Mouse (Mus musculus): ENCODE results near the gene Hyal3. TPM values are rescaled to one million over a fixed set of nuclear protein-coding genes. Genes with fewer than 3 reads are reported as not detected.

The Hyal3 gene
- polyA plus RNA-seq (2015; fragmentation: Nextera tagmentation; extraction: Ambion mirVana) = 1.9 and 2.0 TPM in 2 replicates

- WGBS = under 1% methylated on average over 32 of the region's 32 CpGs
- Histone ChIP-seq H3K27ac (replicated peaks) (peak within 1 kb of the TSS; percentile 88), H3K36me3 (peaks cover 16% of the 10 kb centered on the region), H3K4me2 (peak within 1 kb of the TSS; percentile 97), H3K9me3 (no peaks in the 10 kb centered on the region), H3K27me3 (no peaks in the 10 kb centered on the region), H3K4me3 (peak within 1 kb of the TSS; percentile 63), H3K9ac (peak within 1 kb of the TSS; percentile 85), H3K4me1 (replicated peaks) (peaks cover 50% of the 10 kb centered on the region)
- peak; percentile 73 for ATAC-seq (ENCODE audit: low read depth)
These were observed at the start of gene Hyal3 for GRCm38 (mm10) chr9:107580501-107581317. Hyal3 (plus strand) TSS chr9:107580818.

DNA sequence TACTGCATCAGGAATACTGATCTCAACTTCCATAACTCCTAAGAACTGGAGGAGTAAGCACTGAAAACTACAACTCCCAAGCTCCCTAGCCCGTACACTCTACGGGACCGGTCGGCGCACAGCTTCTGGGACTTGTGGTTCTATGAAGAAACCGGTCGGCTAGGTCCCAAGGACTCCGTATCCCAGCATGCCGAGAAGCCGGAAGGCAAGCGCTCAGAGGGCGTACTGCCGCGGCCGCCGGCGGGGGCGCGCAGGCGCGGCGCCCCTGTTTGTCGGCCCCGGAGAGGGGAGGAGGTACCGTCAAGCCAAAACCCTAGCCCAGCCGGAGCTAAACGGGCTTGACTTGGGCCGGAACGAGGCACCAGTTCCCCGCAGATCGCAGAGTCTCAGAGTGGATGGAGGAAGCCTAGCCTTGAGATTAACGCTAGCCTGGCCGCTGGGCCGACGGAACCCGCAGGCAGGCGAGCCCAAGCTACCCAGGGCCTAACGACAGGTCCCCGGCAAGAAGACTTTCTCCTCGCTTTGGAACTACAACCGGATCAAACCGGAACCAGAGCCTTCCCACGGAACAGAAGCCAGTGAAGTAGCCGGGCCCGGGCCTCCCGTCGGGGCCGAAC lies 46.7 kb upstream of the Hyal3 start, which contains the start of gene Tmem115:
Gene Tmem115, plus strand, starts transcription at position 155 of the 617 bp plus-strand sequence.
- under 1% methylated on average over 47 of the region's 48 CpGs for WGBS
- H3K4me2 ChIP-seq = peak within 1 kb of the TSS; percentile 100
- H3K27ac ChIP-seq (replicated peaks) = peak within 1 kb of the TSS; percentile 77
- H3K4me3 ChIP-seq = peak within 1 kb of the TSS; percentile 86
- H3K9me3 ChIP-seq = no peaks in the 10 kb centered on the region
- H3K4me1 ChIP-seq (replicated peaks) = peaks cover 35% of the 10 kb centered on the region
- peak within 1 kb of the TSS; percentile 91 for H3K9ac ChIP-seq
- H3K36me3 ChIP-seq = peaks cover 22% of the 10 kb centered on the region
- ATAC-seq (ENCODE audit: low read depth) = peak; percentile 98
- no peaks in the 10 kb centered on the region; the same call in 1 of the 2 replicates for H3K27me3 ChIP-seq

GRCm38 (mm10) chr9:107534408-107535202 lies 46.0 kb upstream of the Hyal3 start:
- Histone ChIP-seq H3K9ac (peak overlapping the region; percentile 91), H3K4me2 (peak overlapping the region; percentile 100), H3K36me3 (peaks cover 29% of the 10 kb centered on the region), H3K4me3 (peak overlapping the region; percentile 86), H3K9me3 (no peaks in the 10 kb centered on the region), H3K27me3 (no peaks in the 10 kb centered on the region; the same call in 1 of the 2 replicates), H3K27ac (replicated peaks) (peak overlapping the region; percentile 77), H3K4me1 (replicated peaks) (peaks cover 35% of the 10 kb centered on the region)
- ATAC-seq (ENCODE audit: low read depth) = peak; percentile 17; the same call in 1 of the 2 replicates
- under 1% methylated on average over 40 of the region's 40 CpGs for WGBS

DNA sequence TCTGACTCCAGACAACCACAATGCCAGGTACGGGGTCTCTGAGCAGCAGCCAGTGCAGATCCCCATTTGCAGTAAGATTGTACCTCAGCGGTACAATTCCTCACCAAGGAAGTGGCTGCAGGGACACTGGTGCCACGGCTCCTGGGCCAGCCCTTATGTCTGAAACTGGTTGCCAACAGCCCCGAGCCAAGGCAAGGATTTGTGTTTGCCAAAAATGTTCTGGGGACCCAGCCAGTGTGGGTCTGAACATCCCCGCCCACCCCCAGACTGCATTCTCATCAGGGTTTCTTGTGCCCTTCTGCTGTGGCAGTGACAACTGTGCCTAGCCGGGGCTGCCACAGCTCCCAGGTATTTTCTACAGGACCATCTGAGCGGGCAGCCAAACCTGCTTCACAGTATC lies 42.4 kb upstream of the Hyal3 start:
- ATAC-seq (ENCODE audit: low read depth) = no peak
- H3K9me3 ChIP-seq = no peaks in the 10 kb centered on the region

GRCm38 (mm10) chr9:107538711-107539110 lies 41.9 kb upstream of the Hyal3 start:
- Histone ChIP-seq H3K4me2 (no peak overlapping the region), H3K9ac (no peak overlapping the region), H3K4me3 (no peak overlapping the region), H3K4me1 (replicated peaks) (peaks cover 65% of the 10 kb centered on the region), H3K9me3 (no peaks in the 10 kb centered on the region), H3K27ac (replicated peaks) (no peak overlapping the region), H3K36me3 (peaks cover 41% of the 10 kb centered on the region), H3K27me3 (no peaks in the 10 kb centered on the region)
- no peak for ATAC-seq (ENCODE audit: low read depth)
- 96% methylated on average over 3 of the region's 3 CpGs for WGBS

More for the DNA sequence above, 42.4 kb upstream of the Hyal3 start:
- Histone ChIP-seq H3K4me3 (no peak overlapping the region), H3K27ac (replicated peaks) (no peak overlapping the region), H3K4me2 (no peak overlapping the region), H3K36me3 (peaks cover 37% of the 10 kb centered on the region), H3K4me1 (replicated peaks) (peaks cover 62% of the 10 kb centered on the region), H3K27me3 (no peaks in the 10 kb centered on the region), H3K9ac (no peak overlapping the region)
- 95% methylated on average over 7 of the region's 7 CpGs for WGBS

- Histone ChIP-seq H3K4me2 (no peak overlapping the region), H3K4me3 (no peak overlapping the region), H3K36me3 (peaks cover 52% of the 10 kb centered on the region), H3K9me3 (no peaks in the 10 kb centered on the region), H3K27ac (replicated peaks) (no peak overlapping the region), H3K9ac (no peak overlapping the region), H3K27me3 (no peaks in the 10 kb centered on the region), H3K4me1 (replicated peaks) (peaks cover 61% of the 10 kb centered on the region)
- WGBS = 93% methylated on average over 8 of the region's 8 CpGs
- ATAC-seq (ENCODE audit: low read depth) = no peak
These were observed 40.7 kb upstream of the Hyal3 start for GRCm38 (mm10) chr9:107539940-107540339.

GRCm38 (mm10) chr9:107540420-107540819 lies 40.2 kb upstream of the Hyal3 start:
- peaks cover 56% of the 10 kb centered on the region for H3K36me3 ChIP-seq
- 0 out of 2 replicates have a peak overlapping the region, but pooled peaks have one; percentile 65 for H3K4me3 ChIP-seq

GRCm38 (mm10) chr9:107541005-107541404 lies 39.6 kb upstream of the Hyal3 start:
- H3K4me2 ChIP-seq = peak overlapping the region; percentile 91
- H3K27ac ChIP-seq (replicated peaks) = no peak overlapping the region
- 0 out of 2 replicates have a peak, but pooled peaks have one; percentile 1 for ATAC-seq (ENCODE audit: low read depth)
- 33% methylated on average over 10 of the region's 10 CpGs for WGBS
- peaks cover 56% of the 10 kb centered on the region for H3K36me3 ChIP-seq
- no peaks in the 10 kb centered on the region for H3K27me3 ChIP-seq
- no peaks in the 10 kb centered on the region for H3K9me3 ChIP-seq
- peak overlapping the region; percentile 82 for H3K9ac ChIP-seq
- peaks cover 59% of the 10 kb centered on the region for H3K4me1 ChIP-seq (replicated peaks)
- H3K4me3 ChIP-seq = peak overlapping the region; percentile 65

More at GRCm38 (mm10) chr9:107540420-107540819, 40.2 kb upstream of the Hyal3 start:
- H3K4me1 ChIP-seq (replicated peaks) = peaks cover 60% of the 10 kb centered on the region
- peak overlapping the region; percentile 91 for H3K4me2 ChIP-seq
- 74% methylated on average over 4 of the region's 4 CpGs for WGBS
- no peaks in the 10 kb centered on the region for H3K27me3 ChIP-seq
- no peak for ATAC-seq (ENCODE audit: low read depth)
- H3K9ac ChIP-seq = no peak overlapping the region
- H3K9me3 ChIP-seq = no peaks in the 10 kb centered on the region
- no peak overlapping the region for H3K27ac ChIP-seq (replicated peaks)

DNA sequence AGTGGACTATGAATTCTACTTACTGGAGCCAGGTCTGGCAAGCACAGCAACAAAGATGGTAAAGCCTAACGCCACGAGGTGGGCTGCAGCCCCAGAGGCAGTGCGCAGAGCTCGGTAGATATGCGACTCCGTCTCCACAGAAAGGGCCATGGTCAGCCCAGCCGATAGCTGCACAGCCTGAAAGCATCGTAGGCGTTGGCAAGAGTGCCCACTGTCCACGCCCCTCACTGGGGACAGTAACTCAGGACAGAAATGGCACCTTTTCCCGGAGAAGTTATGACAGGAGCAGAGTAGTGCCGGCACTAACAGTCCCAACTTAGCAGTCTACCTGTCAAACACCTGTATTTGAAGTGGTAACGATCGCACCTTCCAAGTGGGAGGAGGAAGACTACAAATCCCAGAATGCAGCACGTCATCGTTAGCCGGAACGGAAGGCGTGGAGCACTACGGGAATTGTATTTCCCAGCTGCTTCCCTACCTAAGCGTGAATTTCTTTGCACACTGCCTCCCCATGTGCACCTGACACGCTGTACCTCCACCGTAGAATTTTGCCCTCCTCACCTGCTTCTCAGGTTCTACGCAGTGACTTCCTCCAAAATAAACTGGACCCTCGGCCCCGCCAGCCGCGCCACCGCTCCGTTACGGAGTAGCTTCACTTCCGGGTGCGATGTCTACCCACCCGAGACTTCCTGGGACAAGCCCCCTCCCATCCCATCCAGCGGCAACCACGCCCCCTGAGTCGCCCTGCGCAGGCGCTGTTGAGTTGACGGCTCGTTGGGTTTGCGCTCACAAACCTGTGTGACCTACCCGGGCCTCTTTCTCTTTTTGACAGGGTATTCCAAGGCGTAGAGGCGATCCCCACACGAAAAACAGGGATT lies 38.9 kb upstream of the Hyal3 start, which contains the start of the genes Cyb561d2 and Nprl2:
Gene Cyb561d2, minus strand, starts transcription at position 720 of the 878 bp plus-strand sequence.
Gene Nprl2, plus strand, starts transcription at position 753 of the 878 bp plus-strand sequence.
- Histone ChIP-seq H3K4me2 (peak within 1 kb of the TSS; percentile 91), H3K27me3 (no peaks in the 10 kb centered on the region), H3K36me3 (peaks cover 56% of the 10 kb centered on the region), H3K4me1 (replicated peaks) (peaks cover 59% of the 10 kb centered on the region), H3K9ac (peak within 1 kb of the TSS; percentile 82), H3K4me3 (peak within 1 kb of the TSS; percentile 65), H3K9me3 (no peaks in the 10 kb centered on the region), H3K27ac (replicated peaks) (peak within 1 kb of the TSS; percentile 64; the same call in 1 of the 2 replicates)
- WGBS = 1% methylated on average over 46 of the region's 46 CpGs
- ATAC-seq (ENCODE audit: low read depth) = peak; percentile 84

DNA sequence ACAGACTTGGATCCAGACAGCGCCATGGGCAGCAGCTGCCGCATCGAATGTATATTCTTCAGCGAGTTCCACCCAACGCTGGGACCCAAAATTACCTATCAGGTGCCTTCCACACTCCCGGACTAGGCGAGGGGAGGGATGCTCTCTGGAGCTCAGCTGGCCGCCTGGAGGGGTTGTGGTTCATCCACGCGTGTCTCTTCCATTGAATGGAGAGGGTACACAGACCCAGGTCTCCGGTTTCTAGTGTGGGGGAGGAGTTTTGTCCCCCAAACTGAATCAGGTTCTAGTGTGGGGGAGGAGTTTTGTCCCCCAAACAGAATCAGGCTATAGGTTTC lies 38.3 kb upstream of the Hyal3 start:
- Histone ChIP-seq H3K27me3 (no peaks in the 10 kb centered on the region), H3K4me2 (peak overlapping the region; percentile 91), H3K27ac (replicated peaks) (peak overlapping the region; percentile 61; the same call in 1 of the 2 replicates), H3K9ac (peak overlapping the region; percentile 82), H3K9me3 (no peaks in the 10 kb centered on the region), H3K36me3 (peaks cover 50% of the 10 kb centered on the region), H3K4me1 (replicated peaks) (peaks cover 59% of the 10 kb centered on the region), H3K4me3 (peak overlapping the region; percentile 65)
- peak; percentile 16 for ATAC-seq (ENCODE audit: low read depth)
- WGBS = 2% methylated on average over 11 of the region's 11 CpGs

GRCm38 (mm10) chr9:107542721-107543120 lies 37.9 kb upstream of the Hyal3 start:
- Histone ChIP-seq H3K27ac (replicated peaks) (no peak overlapping the region), H3K9ac (peak overlapping the region; percentile 82), H3K4me2 (peak overlapping the region; percentile 91), H3K4me1 (replicated peaks) (peaks cover 59% of the 10 kb centered on the region), H3K27me3 (0 out of 2 replicates have a peak, but pooled peaks cover 1% of the 10 kb centered on the region), H3K9me3 (no peaks in the 10 kb centered on the region), H3K36me3 (peaks cover 46% of the 10 kb centered on the region), H3K4me3 (peak overlapping the region; percentile 65)
- no peak for ATAC-seq (ENCODE audit: low read depth)
- 52% methylated on average over 8 of the region's 8 CpGs for WGBS

All from neural tube, embryonic 13.5 days (tissue).